Comparison of ENCODE assay signal across 12 mouse cellular contexts in the genomic region with DNA sequence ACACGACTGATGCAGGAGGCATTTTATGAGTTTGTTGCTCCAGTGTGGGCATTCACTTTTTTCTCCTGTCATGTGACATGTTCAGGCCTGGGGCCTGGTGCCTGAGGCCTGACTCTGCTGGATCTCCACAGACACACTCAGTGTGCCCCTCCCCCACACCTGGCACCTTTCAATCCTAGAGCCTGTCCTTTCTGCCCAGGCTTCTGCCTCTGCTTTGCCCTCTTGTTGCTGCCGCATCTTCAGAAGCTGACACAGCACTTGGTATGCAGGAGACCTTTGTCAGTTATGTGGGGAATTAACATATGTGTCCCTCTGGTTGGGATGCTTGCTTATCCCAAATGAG.
A peak's percentile ranks its signal among the peaks of the same experiment; 100 is the strongest.
DNase-seq lines count a peak whose midpoint lies in the region; ATAC-seq and TF ChIP-seq lines count a peak whose summit lies in the region.
"Had no signal": no experiment of that assay in that cellular context is flagged by ENCODE, and none has a peak within 500 bp of the region (broad histone marks: within the 10 kb centered on the region; RNA-seq: fewer than 3 reads in every experiment).

No protein-coding gene starts in this region.

- ATAC-seq in forebrain, embryonic 11.5 days (replicated peaks; ENCODE audit: low FRiP score), result no peak
- ATAC-seq in forebrain, embryonic 16.5 days, result peak; percentile 32; the same call in 1 of the 2 replicates
- peak; percentile 22; the same call in 1 of the 2 replicates for ATAC-seq in midbrain, embryonic 13.5 days
- ATAC-seq in frontal cortex, adult (ENCODE audit: low TSS enrichment), result no peak

- no peaks in the 10 kb centered on the region for H3K27me3 ChIP-seq in forebrain, embryonic 10.5 days (ENCODE audit: poor library complexity, severe bottlenecking)
- no peaks in the 10 kb centered on the region for H3K27me3 ChIP-seq in forebrain, embryonic 11.5 days (ENCODE audit: control insufficient read depth, insufficient read depth, low read length)
- H3K27me3 ChIP-seq in forebrain, embryonic 16.5 days (replicated peaks; ENCODE audit: control insufficient read depth, insufficient read depth, low read length), result no peaks in the 10 kb centered on the region
- H3K27me3 ChIP-seq in midbrain, embryonic 13.5 days, result no peaks in the 10 kb centered on the region

- DNase-seq in forebrain, embryonic 10.5 days (ENCODE audit: extremely low spot score, low spot score), result no peak
- DNase-seq in forebrain, embryonic 11.5 days (ENCODE audit: low spot score), result no peak
- DNase-seq in R1 (ENCODE audit: low read depth, low spot score), result peak; percentile 2
- no peak for DNase-seq in gastrocnemius, adult 2 months
- DNase-seq in kidney, postnatal 10 days, result no peak
- DNase-seq: B cell, adult 2 months; right cerebral cortex, postnatal 14 days had no signal

- H3K9me3 ChIP-seq in forebrain, embryonic 10.5 days, result no peaks in the 10 kb centered on the region
- H3K9me3 ChIP-seq in forebrain, embryonic 11.5 days (ENCODE audit: control insufficient read depth, low read length), result no peaks in the 10 kb centered on the region
- no peaks in the 10 kb centered on the region for H3K9me3 ChIP-seq in forebrain, embryonic 16.5 days (ENCODE audit: control insufficient read depth, low read length)
- no peaks in the 10 kb centered on the region for H3K9me3 ChIP-seq in midbrain, embryonic 13.5 days

- TF ChIP-seq CTCF in gastrocnemius, adult 2 months (IDR thresholded peaks at IDR 0.05), result no peak

- H3K27ac ChIP-seq in forebrain, embryonic 10.5 days, result peak overlapping the region; percentile 4; the same call in 1 of the 2 replicates
- H3K27ac ChIP-seq in forebrain, embryonic 11.5 days (ENCODE audit: low read depth, low read length), result no peak overlapping the region
- H3K27ac ChIP-seq in forebrain, embryonic 16.5 days (ENCODE audit: low read length), result no peak overlapping the region
- peak overlapping the region; percentile 44; the same call in 1 of the 2 replicates for H3K27ac ChIP-seq in midbrain, embryonic 13.5 days
- H3K27ac ChIP-seq in gastrocnemius, adult 2 months, result no peak overlapping the region

- intact Hi-C loops in gastrocnemius, adult 2 months (cut with DNase I), result no loop called here

- no peak overlapping the region for H3K9ac ChIP-seq in forebrain, embryonic 11.5 days (ENCODE audit: low read length)
- H3K9ac ChIP-seq in forebrain, embryonic 16.5 days (replicated peaks; ENCODE audit: low read depth, low read length), result no peak overlapping the region
- no peak overlapping the region for H3K9ac ChIP-seq in midbrain, embryonic 13.5 days (replicated peaks)
- H3K9ac ChIP-seq: lung, embryonic 14.5 days had no signal

- H3K4me2 ChIP-seq in forebrain, embryonic 11.5 days (ENCODE audit: low read depth, low read length, severe bottlenecking), result no peak overlapping the region
- no peak overlapping the region for H3K4me2 ChIP-seq in forebrain, embryonic 16.5 days (ENCODE audit: low read length)
- no peak overlapping the region for H3K4me2 ChIP-seq in midbrain, embryonic 13.5 days (replicated peaks)
- H3K4me2 ChIP-seq: lung, embryonic 14.5 days had no signal

- no peak overlapping the region for H3K4me3 ChIP-seq in forebrain, embryonic 10.5 days
- H3K4me3 ChIP-seq in forebrain, embryonic 11.5 days (ENCODE audit: low read depth, low read length), result no peak overlapping the region
- no peak overlapping the region for H3K4me3 ChIP-seq in forebrain, embryonic 16.5 days (replicated peaks; ENCODE audit: low read length)
- no peak overlapping the region for H3K4me3 ChIP-seq in midbrain, embryonic 13.5 days (replicated peaks)
- H3K4me3 ChIP-seq in gastrocnemius, adult 2 months, result no peak overlapping the region
- H3K4me3 ChIP-seq: erythroblast, embryonic 14.5 days had no signal

- H3K36me3 ChIP-seq in forebrain, embryonic 10.5 days (replicated peaks), result no peaks in the 10 kb centered on the region
- no peaks in the 10 kb centered on the region for H3K36me3 ChIP-seq in forebrain, embryonic 11.5 days (ENCODE audit: control insufficient read depth, insufficient read depth, low read length)
- no peaks in the 10 kb centered on the region for H3K36me3 ChIP-seq in forebrain, embryonic 16.5 days (ENCODE audit: control insufficient read depth, insufficient read depth)
- H3K36me3 ChIP-seq in midbrain, embryonic 13.5 days, result no peaks in the 10 kb centered on the region

- WGBS in forebrain, embryonic 10.5 days, result 78% methylated on average over 2 of the region's 2 CpGs
- WGBS in forebrain, embryonic 11.5 days, result 69% methylated on average over 2 of the region's 2 CpGs
- 58% methylated on average over 2 of the region's 2 CpGs for WGBS in forebrain, embryonic 16.5 days
- 59% methylated on average over 2 of the region's 2 CpGs for WGBS in midbrain, embryonic 13.5 days

- H3K4me1 ChIP-seq in forebrain, embryonic 10.5 days, result peaks cover 32% of the 10 kb centered on the region
- H3K4me1 ChIP-seq in forebrain, embryonic 11.5 days (replicated peaks; ENCODE audit: control insufficient read depth, insufficient read depth, low read length), result no peaks in the 10 kb centered on the region; the same call in 1 of the 2 replicates
- peaks cover 9% of the 10 kb centered on the region for H3K4me1 ChIP-seq in forebrain, embryonic 16.5 days (replicated peaks; ENCODE audit: control insufficient read depth, insufficient read depth, low read length)
- H3K4me1 ChIP-seq in midbrain, embryonic 13.5 days (replicated peaks), result peaks cover 10% of the 10 kb centered on the region

Comparison
In these comparisons a context has a peak if more than half of its experiments do, and no peak if none do; other contexts are left out.
1. H3K27ac ChIP-seq: peak in forebrain, embryonic 10.5 days (single experiment) and midbrain, embryonic 13.5 days (single experiment); none in forebrain, embryonic 11.5 days (single experiment), forebrain, embryonic 16.5 days (single experiment) and gastrocnemius, adult 2 months (single experiment).
2. ATAC-seq: peak in forebrain, embryonic 16.5 days (single experiment) and midbrain, embryonic 13.5 days (single experiment); none in forebrain, embryonic 11.5 days (single experiment) and frontal cortex, adult (single experiment).